Mouse (Mus musculus): ENCODE measurements around the gene Rtn4.
"Not testable (repeated sequence)": the region's sequence is repeated elsewhere in the genome, so short reads cannot be mapped to it uniquely, and the experiment has no call there.

Gene Rtn4

GRCm38 (mm10) chr11:29714114-29714513, 21.4 kb downstream of the Rtn4 start:
- DNase-seq (ENCODE audit: extremely low spot score), result no peak

DNA sequence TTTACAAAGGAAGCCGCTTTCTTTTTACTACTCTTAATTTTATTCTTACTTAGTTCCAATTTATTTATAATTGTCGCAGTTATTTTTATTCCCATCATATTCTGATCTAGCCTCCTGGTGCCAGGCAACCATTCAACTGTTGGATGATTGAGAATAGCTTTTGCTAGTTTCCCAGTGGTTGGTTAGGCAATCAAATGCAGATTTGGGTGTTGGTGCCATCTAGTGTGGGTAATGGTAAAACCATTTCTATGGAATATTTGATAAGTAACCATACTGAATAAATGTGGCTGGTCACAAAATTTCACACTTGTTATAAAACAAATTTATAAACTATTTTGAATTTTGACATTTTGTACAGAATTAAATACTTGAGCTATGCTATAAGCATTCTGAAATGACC, 22.0 kb downstream of the Rtn4 start:
- no peak for DNase-seq (ENCODE audit: extremely low spot score)

- no peak for DNase-seq (ENCODE audit: extremely low spot score)
These were observed 22.8 kb downstream of the Rtn4 start for GRCm38 (mm10) chr11:29715499-29715898.

GRCm38 (mm10) chr11:29718541-29718940, 25.8 kb downstream of the Rtn4 start:
- no peak for DNase-seq (ENCODE audit: extremely low spot score)

DNA sequence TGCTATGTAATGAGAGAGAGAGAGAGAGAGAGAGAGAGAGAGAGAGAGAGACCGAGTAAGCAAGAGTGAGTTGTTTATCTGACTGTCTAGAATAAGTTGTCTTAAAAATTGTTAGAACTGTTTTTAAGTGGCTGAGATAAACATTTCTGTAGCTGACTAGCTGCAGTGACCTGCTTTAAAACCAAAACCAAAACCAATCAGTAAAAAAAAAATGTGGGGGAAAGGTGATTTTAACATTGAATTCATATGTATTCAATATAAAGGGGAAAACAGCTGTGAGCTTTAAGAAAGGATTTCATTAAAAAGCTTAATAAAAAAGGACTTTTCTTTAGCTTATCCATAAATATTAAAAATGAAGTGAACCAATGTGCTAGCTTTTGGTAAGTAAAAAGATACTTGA, 26.9 kb downstream of the Rtn4 start:
- no peak for DNase-seq (ENCODE audit: extremely low spot score)

DNA sequence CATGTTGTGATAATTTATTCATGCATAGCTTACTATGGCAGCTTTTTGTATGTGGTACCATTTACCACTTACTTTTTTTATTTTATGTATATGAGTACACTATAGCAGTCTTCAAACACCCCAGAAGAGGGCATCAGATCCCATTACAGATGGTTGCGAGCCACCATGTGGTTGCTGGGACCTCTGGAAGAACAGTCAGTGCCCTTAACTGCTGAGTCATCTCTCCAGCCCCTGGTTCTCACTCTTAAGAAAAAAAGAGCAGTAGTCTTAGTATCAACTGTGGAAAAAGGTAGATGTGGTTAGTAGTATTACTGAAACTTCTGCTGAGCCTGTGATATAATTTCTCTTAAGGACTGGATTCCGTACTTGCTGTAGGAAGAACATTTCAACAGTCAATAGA, 31.5 kb downstream of the Rtn4 start:
- no peak for DNase-seq (ENCODE audit: extremely low spot score)

DNA sequence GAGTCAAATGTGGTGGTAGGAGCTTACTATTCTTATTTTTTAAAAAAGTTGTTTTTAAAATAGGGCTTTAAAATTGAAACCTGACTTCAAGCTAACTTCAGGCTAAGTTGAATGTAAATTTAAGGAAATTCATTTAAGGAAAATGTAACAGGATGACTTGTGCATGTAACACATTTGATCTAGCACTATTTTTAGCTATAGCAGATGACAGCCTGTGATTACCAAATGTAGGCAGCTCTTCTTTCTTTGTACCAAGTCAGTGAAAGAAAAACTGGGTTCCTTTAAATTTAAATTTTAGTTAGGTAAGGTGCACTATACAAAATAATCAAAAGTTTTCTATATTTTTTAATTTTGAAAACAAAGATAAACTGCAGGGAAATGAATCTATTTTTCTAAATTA, 32.4 kb downstream of the Rtn4 start:
- no peak for DNase-seq (ENCODE audit: extremely low spot score)

DNA sequence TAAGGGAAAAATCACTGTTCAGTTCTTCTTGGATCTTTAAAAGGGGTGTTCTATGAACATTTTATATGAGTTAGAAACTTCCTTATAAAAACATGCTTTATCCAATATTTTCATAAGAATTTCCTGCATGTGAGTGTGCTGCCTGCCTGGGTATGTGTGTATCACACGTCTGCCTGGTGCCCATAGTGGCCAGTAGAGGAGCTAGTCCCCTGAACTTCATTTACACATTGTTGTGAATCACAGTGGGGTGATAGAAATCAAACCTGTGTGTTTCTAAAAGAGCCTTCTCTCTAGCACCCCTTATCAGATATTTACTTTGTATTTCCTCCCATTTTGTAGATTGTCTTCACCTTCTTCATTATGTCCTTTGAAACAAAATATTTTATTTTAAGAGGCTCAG, 32.9 kb downstream of the Rtn4 start:
- no peak for DNase-seq (ENCODE audit: extremely low spot score)

- DNase-seq (ENCODE audit: extremely low spot score), result no peak
These were observed 35.2 kb downstream of the Rtn4 start for GRCm38 (mm10) chr11:29727901-29728300.

DNA sequence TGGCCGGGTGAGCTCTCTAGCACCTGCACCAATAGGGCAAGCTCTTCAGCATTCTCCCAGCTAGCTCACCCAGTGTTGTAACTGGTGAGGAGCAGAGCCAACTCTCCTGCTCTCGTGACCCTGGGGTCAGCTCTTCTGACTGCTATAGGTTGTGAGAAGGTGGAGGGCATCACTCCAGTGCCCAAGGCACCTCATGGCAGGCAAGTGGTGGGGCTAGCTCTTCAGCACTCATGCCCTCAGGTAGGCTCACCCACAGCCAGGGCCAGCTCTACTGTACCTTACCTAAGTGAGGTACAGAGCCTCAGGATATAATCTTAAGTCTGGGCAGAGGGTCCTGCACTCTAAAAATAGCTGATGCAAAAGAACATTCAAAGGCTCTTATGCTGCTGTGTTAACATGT, 47.0 kb downstream of the Rtn4 start:
- no peak for DNase-seq (ENCODE audit: extremely low spot score)

GRCm38 (mm10) chr11:29744760-29745430, 52.1 kb downstream of the Rtn4 start:
- DNase-seq (ENCODE audit: extremely low spot score), result no peak

DNA sequence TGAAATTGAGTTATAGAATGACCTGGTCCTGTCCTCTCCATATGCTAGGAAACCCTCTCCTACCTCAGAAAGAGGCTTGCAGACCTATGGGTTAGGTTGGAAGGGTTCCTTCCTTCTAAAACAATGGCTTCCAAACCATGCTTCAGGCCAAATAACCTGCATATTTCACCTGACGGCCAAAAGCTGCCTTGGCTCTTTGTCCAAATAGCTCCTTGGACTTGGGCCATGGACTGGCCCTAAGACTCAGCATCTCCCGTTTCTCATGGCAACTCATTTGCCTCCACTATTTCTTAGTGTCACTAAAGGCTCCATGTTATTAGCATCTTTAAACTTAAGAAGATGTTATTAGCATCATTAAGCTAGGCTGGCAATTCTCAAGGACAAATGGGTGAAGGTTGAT, 52.8 kb downstream of the Rtn4 start:
- no peak for DNase-seq (ENCODE audit: extremely low spot score)

DNA sequence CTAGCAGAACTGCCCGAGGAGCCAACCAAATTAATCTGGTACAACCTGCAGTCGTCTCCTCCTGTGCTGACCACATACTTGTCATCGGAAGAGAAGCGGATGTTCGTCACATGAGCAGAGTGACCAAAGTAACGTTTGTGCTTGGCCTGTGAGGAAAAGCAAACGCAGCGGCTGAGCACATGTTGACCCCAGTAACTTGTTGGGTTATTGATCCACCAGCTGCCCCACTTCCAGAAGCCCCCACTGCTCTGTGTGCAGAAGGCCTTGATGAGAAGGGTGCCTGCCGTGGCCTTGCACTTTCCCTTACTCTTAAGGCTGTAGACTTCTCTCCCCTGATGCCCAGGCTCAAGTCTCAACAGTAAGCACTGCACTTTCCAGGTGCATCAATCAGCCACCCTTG, 53.5 kb downstream of the Rtn4 start:
- DNase-seq (ENCODE audit: extremely low spot score), result no peak

DNA sequence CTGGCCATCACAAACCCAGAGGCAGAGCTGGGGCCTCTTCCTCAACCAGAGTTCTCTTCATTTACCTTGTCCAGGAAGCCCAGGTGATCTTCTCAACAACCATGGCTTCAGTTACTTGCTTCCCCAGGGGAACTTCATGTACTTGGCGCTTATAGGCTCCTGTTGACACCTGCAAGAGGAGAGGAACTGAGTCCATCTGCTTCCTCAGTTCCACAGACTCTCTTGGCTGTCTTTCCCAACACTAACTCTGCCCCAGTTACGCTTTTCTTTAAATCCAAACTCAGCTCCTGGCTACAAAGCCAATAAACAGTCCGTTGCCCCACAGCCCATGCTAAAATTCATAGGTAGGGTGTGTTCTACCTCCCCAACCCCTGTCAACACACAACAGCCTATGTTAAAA, 54.6 kb downstream of the Rtn4 start:
- DNase-seq (ENCODE audit: extremely low spot score), result no peak

GRCm38 (mm10) chr11:29747881-29748280, 55.1 kb downstream of the Rtn4 start:
- no peak for DNase-seq (ENCODE audit: extremely low spot score)

DNA sequence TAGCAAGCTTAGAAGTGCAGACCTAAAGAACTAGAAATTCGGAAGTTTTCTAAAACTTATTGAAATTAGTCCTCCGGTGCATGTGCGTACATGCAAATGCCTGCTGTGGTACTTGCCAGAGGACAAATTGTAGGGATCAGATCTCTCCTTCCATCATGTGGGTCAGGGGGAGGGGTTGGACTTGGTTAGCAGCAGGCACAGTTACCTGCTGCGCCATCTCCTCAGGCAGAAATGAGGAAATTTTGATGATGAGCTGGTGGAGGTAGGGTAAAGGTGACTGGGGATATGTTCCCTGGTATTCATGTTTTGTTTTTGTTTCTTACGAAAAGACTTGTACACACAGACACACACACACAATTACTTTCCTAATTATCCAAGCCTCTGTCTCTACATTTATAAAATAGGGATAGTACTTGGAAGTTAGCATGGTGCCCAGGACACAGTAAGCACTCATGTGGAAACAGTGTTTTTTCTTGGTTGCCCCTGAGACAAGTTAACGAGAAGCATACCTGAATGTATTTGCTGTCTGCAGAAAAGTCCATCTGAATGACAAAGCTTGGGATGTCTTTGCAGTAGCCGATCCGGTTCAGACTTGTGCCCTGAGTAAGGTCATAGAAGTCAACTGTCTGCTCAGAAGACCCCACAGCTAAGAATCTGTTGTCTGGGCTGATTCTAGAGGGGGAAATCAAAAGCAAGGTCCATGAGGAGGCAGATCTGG, 56.2 kb downstream of the Rtn4 start:
- DNase-seq (ENCODE audit: extremely low spot score), result no peak

DNA sequence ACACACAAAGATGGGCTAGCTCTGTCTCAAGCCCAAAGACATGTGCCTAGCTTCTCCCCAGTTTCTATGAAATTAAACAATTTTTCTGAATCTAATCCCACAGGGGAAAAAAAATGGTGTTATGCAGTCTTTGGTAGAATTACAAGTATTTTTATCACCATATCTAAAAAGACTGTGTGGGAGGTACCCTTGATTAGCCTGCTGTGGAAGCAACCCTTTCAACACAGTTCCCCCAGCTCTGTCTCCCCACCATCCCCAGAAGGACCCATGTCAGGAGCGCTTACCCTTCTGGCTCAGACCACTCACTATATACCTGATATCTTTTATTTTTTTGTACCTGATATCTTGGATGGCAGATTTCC, 56.7 kb downstream of the Rtn4 start:
- DNase-seq (ENCODE audit: extremely low spot score), result no peak

DNA sequence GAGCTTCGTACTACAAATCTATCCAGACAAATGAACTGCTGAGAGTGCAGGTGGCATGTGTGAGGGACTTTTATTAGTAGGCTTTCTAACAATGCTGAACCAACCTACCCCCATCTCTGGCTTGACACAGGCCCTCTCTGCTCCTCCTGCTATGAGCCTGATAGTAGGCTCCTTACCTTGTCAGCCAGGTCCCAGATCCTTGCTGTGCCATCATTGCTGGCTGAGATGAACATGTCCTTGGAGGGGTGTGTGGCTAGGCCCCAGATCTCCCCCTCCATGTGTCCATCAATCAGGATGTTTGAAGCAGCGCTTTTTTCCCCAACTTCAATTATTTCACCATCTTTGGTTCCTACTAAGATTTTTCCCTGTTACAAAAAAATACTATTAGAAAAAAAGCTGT, 58.3 kb downstream of the Rtn4 start:
- no peak for DNase-seq (ENCODE audit: extremely low spot score)

GRCm38 (mm10) chr11:29751648-29752611, 59.2 kb downstream of the Rtn4 start:
- no peak for DNase-seq (ENCODE audit: extremely low spot score)

DNA sequence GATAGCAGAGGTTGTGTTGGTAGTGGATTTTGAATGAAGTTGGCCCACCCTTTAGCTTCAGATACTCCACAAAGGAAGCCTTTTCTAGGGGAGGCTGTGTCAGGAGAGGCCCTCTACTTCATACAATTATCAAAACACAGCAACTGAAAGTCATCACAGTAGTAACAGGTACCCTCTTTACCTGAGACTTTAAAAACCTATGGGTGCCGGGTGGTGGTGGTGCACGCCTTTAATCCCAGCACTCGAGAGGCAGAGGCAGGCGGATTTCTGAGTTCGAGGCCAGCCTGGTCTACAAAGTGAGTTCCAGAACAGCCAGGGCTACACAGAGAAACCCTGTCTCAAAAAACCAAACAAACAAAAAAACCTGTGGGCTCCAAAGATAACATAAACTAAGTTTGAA, 63.3 kb downstream of the Rtn4 start:
- not testable (repeated sequence) for DNase-seq (ENCODE audit: extremely low spot score)

DNA sequence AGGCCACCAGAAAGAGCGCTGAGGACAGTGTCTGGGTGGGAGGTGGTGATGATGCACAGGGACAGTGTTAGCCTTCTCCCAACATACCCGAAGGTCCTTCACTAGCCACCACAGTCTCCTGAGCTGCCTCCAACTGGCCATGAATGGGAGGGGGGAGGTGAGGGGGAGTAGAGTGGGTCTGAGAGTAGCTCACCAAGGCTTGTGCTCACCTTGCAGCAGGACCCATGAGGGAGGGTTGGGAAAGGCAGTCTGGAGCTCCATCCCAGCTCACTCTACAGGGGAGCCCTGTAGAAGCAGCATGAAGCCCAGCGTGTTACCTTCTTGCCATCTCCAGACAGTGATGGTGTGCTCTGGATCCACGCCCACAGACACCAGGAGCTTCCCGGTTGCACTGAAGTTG, 65.9 kb downstream of the Rtn4 start:
- no peak for DNase-seq (ENCODE audit: extremely low spot score)

DNA sequence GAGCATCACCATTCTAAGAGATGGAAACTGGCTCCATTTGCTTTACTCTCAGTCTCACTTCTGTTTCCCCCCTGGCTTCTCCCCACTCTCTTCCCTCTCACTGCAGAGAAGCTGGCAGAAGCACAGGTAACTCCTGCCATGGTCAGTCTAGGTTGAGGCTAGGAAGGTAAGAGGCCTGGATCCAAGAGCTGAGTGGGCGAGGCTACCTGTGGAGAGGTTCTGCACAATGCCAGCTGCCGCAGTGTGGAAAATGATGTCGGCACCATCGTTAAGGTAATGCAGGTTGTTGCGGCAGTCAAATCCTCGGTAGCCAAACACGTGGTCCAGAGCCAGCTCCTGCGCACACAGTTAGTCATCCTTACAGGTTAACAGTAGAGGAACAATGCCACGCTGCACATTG, 68.6 kb downstream of the Rtn4 start:
- no peak for DNase-seq (ENCODE audit: extremely low spot score)

- DNase-seq (ENCODE audit: extremely low spot score), result no peak
These were observed 70.0 kb downstream of the Rtn4 start for GRCm38 (mm10) chr11:29762768-29763167.

All from embryo, embryonic 9.5 days (tissue).